9 mouse cellular contexts compared by ENCODE assay signal in the genomic region with DNA sequence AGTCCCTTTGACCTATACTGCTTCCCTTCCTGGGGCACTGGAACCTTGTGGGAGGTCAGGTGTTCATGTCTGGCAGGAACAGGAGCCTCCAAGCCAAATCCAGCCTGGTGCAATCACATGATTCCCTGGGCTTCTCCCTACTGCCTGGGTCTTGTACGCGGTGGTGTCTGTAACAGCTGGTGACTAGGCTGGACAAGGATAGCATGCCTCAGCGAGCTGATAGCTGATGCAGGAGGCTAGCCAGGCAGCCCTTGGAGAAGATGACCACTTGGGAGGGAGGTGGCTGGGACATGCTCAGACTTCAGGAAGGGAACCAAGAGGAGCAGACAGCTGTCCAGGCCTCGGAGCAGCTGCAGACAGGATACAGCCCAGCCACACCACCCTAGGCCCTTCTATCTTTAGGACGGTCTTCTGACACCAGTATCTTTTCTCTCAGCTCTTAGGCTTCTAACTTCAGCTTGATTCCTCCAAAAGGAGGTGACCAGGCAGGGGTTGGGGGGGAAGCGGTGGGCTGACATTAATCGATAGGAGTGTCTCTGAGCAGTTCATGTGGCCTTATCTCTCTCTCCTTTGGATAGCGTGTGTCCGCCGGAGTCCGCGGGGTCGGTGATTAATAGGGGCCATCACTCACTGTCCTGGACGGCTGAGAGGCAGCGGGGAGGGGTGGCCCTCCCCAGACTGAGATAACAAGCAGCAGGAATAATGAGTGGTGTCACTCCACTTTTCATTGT. TPM values are rescaled to one million over a fixed set of nuclear protein-coding genes. Genes with fewer than 3 reads are reported as not detected.
DNase-seq lines count a peak whose midpoint lies in the region; ATAC-seq and TF ChIP-seq lines count a peak whose summit lies in the region.
"Had no signal": no experiment of that assay in that cellular context is flagged by ENCODE, and none has a peak within 500 bp of the region (broad histone marks: within the 10 kb centered on the region; RNA-seq: fewer than 3 reads in every experiment).

No protein-coding gene starts in this region.

- ATAC-seq in forebrain, embryonic 11.5 days (replicated peaks; ENCODE audit: low FRiP score) = no peak
- ATAC-seq in forebrain, embryonic 16.5 days = no peak
- ATAC-seq in heart, embryonic 15.5 days (replicated peaks; ENCODE audit: insufficient number of reproducible peaks, insufficient read depth, low FRiP score, low read depth) = no peak
- no peak for ATAC-seq in limb, embryonic 14.5 days (ENCODE audit: low FRiP score, low read depth)

- DNase-seq in forebrain, embryonic 11.5 days (ENCODE audit: low spot score) = no peak
- peak; percentile 25 for DNase-seq in limb, embryonic 14.5 days (ENCODE audit: low spot score)
- DNase-seq in urinary bladder, postnatal 10 days (ENCODE audit: low spot score) = no peak
- no peak for DNase-seq in left cerebral cortex, adult 9 months (ENCODE audit: low spot score in 2 of 2)
- no peak for DNase-seq in layer of hippocampus, postnatal 25 days (ENCODE audit: extremely low spot score in 1 of 2, low spot score in 1 of 2)

- H3K9ac ChIP-seq in forebrain, embryonic 11.5 days (ENCODE audit: low read length) = peak overlapping the region; percentile 20; the same call in 1 of the 2 replicates
- no peak overlapping the region for H3K9ac ChIP-seq in forebrain, embryonic 16.5 days (replicated peaks; ENCODE audit: low read depth, low read length)
- H3K9ac ChIP-seq in heart, embryonic 15.5 days = peak overlapping the region; percentile 4; the same call in 1 of the 2 replicates
- no peak overlapping the region for H3K9ac ChIP-seq in limb, embryonic 14.5 days (ENCODE audit: low read depth, low read length, severe bottlenecking)
- H3K9ac ChIP-seq: liver, embryonic 14.5 days had no signal

- H3K9me3 ChIP-seq in forebrain, embryonic 11.5 days (ENCODE audit: control insufficient read depth, low read length) = no peaks in the 10 kb centered on the region
- H3K9me3 ChIP-seq in forebrain, embryonic 16.5 days (ENCODE audit: control insufficient read depth, low read length) = no peaks in the 10 kb centered on the region
- H3K9me3 ChIP-seq in heart, embryonic 15.5 days (replicated peaks) = no peaks in the 10 kb centered on the region
- H3K9me3 ChIP-seq in limb, embryonic 14.5 days (ENCODE audit: control insufficient read depth, low read length) = no peaks in the 10 kb centered on the region

- WGBS in forebrain, embryonic 11.5 days = 73% methylated on average over 15 of the region's 15 CpGs
- 64% methylated on average over 15 of the region's 15 CpGs for WGBS in forebrain, embryonic 16.5 days
- 20% methylated on average over 15 of the region's 15 CpGs for WGBS in heart, embryonic 15.5 days
- 58% methylated on average over 15 of the region's 15 CpGs for WGBS in limb, embryonic 14.5 days

- H3K4me3 ChIP-seq in forebrain, embryonic 11.5 days (ENCODE audit: low read depth, low read length) = no peak overlapping the region
- no peak overlapping the region for H3K4me3 ChIP-seq in forebrain, embryonic 16.5 days (replicated peaks; ENCODE audit: low read length)
- H3K4me3 ChIP-seq in brown adipose tissue, adult 24 weeks (ENCODE audit: insufficient read depth, low read depth, low read length) = no peak overlapping the region
- no peak overlapping the region for H3K4me3 ChIP-seq in heart, embryonic 15.5 days
- H3K4me3 ChIP-seq in limb, embryonic 14.5 days (replicated peaks; ENCODE audit: low read length) = no peak overlapping the region

- H3K4me1 ChIP-seq in forebrain, embryonic 11.5 days (replicated peaks; ENCODE audit: control insufficient read depth, insufficient read depth, low read length) = peaks cover 30% of the 10 kb centered on the region
- peaks cover 28% of the 10 kb centered on the region for H3K4me1 ChIP-seq in forebrain, embryonic 16.5 days (replicated peaks; ENCODE audit: control insufficient read depth, insufficient read depth, low read length)
- no peaks in the 10 kb centered on the region for H3K4me1 ChIP-seq in brown adipose tissue, adult 24 weeks (ENCODE audit: control insufficient read depth, insufficient read depth, insufficient read length, low read length)
- H3K4me1 ChIP-seq in heart, embryonic 15.5 days (replicated peaks) = peaks cover 29% of the 10 kb centered on the region
- H3K4me1 ChIP-seq in limb, embryonic 14.5 days (ENCODE audit: control insufficient read depth, insufficient read depth, low read length) = peaks cover 4% of the 10 kb centered on the region

- no peak for TF ChIP-seq POLR2A in limb, embryonic 14.5 days (IDR thresholded peaks at IDR 0.05; ENCODE audit: borderline replicate concordance, extremely low read depth, insufficient read depth, insufficient read length)

- H3K27me3 ChIP-seq in forebrain, embryonic 11.5 days (ENCODE audit: control insufficient read depth, insufficient read depth, low read length) = no peaks in the 10 kb centered on the region
- H3K27me3 ChIP-seq in forebrain, embryonic 16.5 days (replicated peaks; ENCODE audit: control insufficient read depth, insufficient read depth, low read length) = no peaks in the 10 kb centered on the region
- no peaks in the 10 kb centered on the region for H3K27me3 ChIP-seq in heart, embryonic 15.5 days
- no peaks in the 10 kb centered on the region for H3K27me3 ChIP-seq in limb, embryonic 14.5 days (ENCODE audit: control insufficient read depth, insufficient read depth, low read length)

- H3K36me3 ChIP-seq in forebrain, embryonic 11.5 days (ENCODE audit: control insufficient read depth, insufficient read depth, low read length) = peaks cover 5% of the 10 kb centered on the region
- H3K36me3 ChIP-seq in forebrain, embryonic 16.5 days (ENCODE audit: control insufficient read depth, insufficient read depth) = peaks cover 15% of the 10 kb centered on the region
- H3K36me3 ChIP-seq in heart, embryonic 15.5 days = peaks cover 23% of the 10 kb centered on the region
- H3K36me3 ChIP-seq in limb, embryonic 14.5 days (ENCODE audit: control insufficient read depth, insufficient read depth, low read length) = peaks cover 36% of the 10 kb centered on the region

- 0 out of 2 replicates have a peak overlapping the region, but pooled peaks have one; percentile 2 for H3K4me2 ChIP-seq in forebrain, embryonic 11.5 days (ENCODE audit: low read depth, low read length, severe bottlenecking)
- no peak overlapping the region for H3K4me2 ChIP-seq in forebrain, embryonic 16.5 days (ENCODE audit: low read length)
- no peak overlapping the region for H3K4me2 ChIP-seq in heart, embryonic 15.5 days
- H3K4me2 ChIP-seq in limb, embryonic 14.5 days (replicated peaks; ENCODE audit: low read depth, low read length, severe bottlenecking) = no peak overlapping the region

- H3K27ac ChIP-seq in forebrain, embryonic 11.5 days (ENCODE audit: low read depth, low read length) = peak overlapping the region; percentile 53; the same call in 1 of the 2 replicates
- no peak overlapping the region for H3K27ac ChIP-seq in forebrain, embryonic 16.5 days (ENCODE audit: low read length)
- H3K27ac ChIP-seq in brown adipose tissue, adult 24 weeks (replicated peaks; ENCODE audit: low read depth, low read length) = peak overlapping the region; percentile 45
- H3K27ac ChIP-seq in heart, embryonic 15.5 days = peak overlapping the region; percentile 16; the same call in 1 of the 2 replicates
- no peak overlapping the region for H3K27ac ChIP-seq in limb, embryonic 14.5 days (replicated peaks; ENCODE audit: low read depth, low read length)
- H3K27ac ChIP-seq: liver, embryonic 14.5 days had no signal

RNA-seq across cellular contexts. Expression of a gene that starts 9.7 kb away (rescaled TPM):
- polyA plus RNA-seq in forebrain, embryonic 11.5 days (2014; fragmentation: Nextera tagmentation; extraction: Ambion mirVana) = 83.4 and 94.0 TPM in 2 replicates
- polyA plus RNA-seq in forebrain, embryonic 16.5 days (2015; fragmentation: Nextera tagmentation; extraction: Ambion mirVana) = 103 and 106 TPM in 2 replicates
- polyA plus RNA-seq in brown adipose tissue, adult 24 weeks (2012; ENCODE audit: insufficient read depth, insufficient read length, missing spikeins) = 19.5 and 27.2 TPM in 2 replicates
- polyA plus RNA-seq in heart, embryonic 15.5 days (2015; fragmentation: Nextera tagmentation; extraction: Ambion mirVana) = 45.2 and 58.7 TPM in 2 replicates
- 71.4 and 74.5 TPM in 2 replicates for polyA plus RNA-seq in limb, embryonic 14.5 days (2012; rRNA removed)
- polyA plus RNA-seq in limb, embryonic 14.5 days (2014; fragmentation: Nextera tagmentation; extraction: Ambion mirVana) = 79.6 and 83.6 TPM in 2 replicates
- 10 to 100 TPM; 35.8 to 37.2 TPM for total RNA-seq in layer of hippocampus, postnatal 25 days (2021)

RNA-seq across cellular contexts. Expression of a gene that starts 21.3 kb away (rescaled TPM):
- 0.25 and 0.29 TPM in 2 replicates for polyA plus RNA-seq in forebrain, embryonic 11.5 days (2014; fragmentation: Nextera tagmentation; extraction: Ambion mirVana)
- 0.19 and 0.27 TPM in 2 replicates for polyA plus RNA-seq in forebrain, embryonic 16.5 days (2015; fragmentation: Nextera tagmentation; extraction: Ambion mirVana)
- not detected in 2 replicates for polyA plus RNA-seq in brown adipose tissue, adult 24 weeks (2012; ENCODE audit: insufficient read depth, insufficient read length, missing spikeins)
- 1.7 and 2.9 TPM in 2 replicates for polyA plus RNA-seq in heart, embryonic 15.5 days (2015; fragmentation: Nextera tagmentation; extraction: Ambion mirVana)
- polyA plus RNA-seq in limb, embryonic 14.5 days (2012; rRNA removed) = 0.47 and 1.2 TPM in 2 replicates
- polyA plus RNA-seq in limb, embryonic 14.5 days (2014; fragmentation: Nextera tagmentation; extraction: Ambion mirVana) = 3.3 and 3.7 TPM in 2 replicates
- not detected for total RNA-seq in layer of hippocampus, postnatal 25 days (2021)

RNA-seq across cellular contexts. Expression of a gene that starts 37.2 kb away (rescaled TPM):
- 24.8 and 28.8 TPM in 2 replicates for polyA plus RNA-seq in forebrain, embryonic 11.5 days (2014; fragmentation: Nextera tagmentation; extraction: Ambion mirVana)
- 21.7 and 22.8 TPM in 2 replicates for polyA plus RNA-seq in forebrain, embryonic 16.5 days (2015; fragmentation: Nextera tagmentation; extraction: Ambion mirVana)
- 19.8 and 25.7 TPM in 2 replicates for polyA plus RNA-seq in brown adipose tissue, adult 24 weeks (2012; ENCODE audit: insufficient read depth, insufficient read length, missing spikeins)
- 65.2 and 74.8 TPM in 2 replicates for polyA plus RNA-seq in heart, embryonic 15.5 days (2015; fragmentation: Nextera tagmentation; extraction: Ambion mirVana)
- 13.9 and 15.4 TPM in 2 replicates for polyA plus RNA-seq in limb, embryonic 14.5 days (2012; rRNA removed)
- 22.6 and 24.2 TPM in 2 replicates for polyA plus RNA-seq in limb, embryonic 14.5 days (2014; fragmentation: Nextera tagmentation; extraction: Ambion mirVana)
- total RNA-seq in layer of hippocampus, postnatal 25 days (2021) = 10 to 100 TPM; 35.1 to 37.9 TPM

RNA-seq across cellular contexts. Expression of a gene that starts 56.9 kb away (rescaled TPM):
- 33.2 and 33.8 TPM in 2 replicates for polyA plus RNA-seq in forebrain, embryonic 11.5 days (2014; fragmentation: Nextera tagmentation; extraction: Ambion mirVana)
- 10.4 and 16.6 TPM in 2 replicates for polyA plus RNA-seq in forebrain, embryonic 16.5 days (2015; fragmentation: Nextera tagmentation; extraction: Ambion mirVana)
- polyA plus RNA-seq in brown adipose tissue, adult 24 weeks (2012; ENCODE audit: insufficient read depth, insufficient read length, missing spikeins) = 55.7 and 98.7 TPM in 2 replicates
- polyA plus RNA-seq in heart, embryonic 15.5 days (2015; fragmentation: Nextera tagmentation; extraction: Ambion mirVana) = 120 and 122 TPM in 2 replicates
- polyA plus RNA-seq in limb, embryonic 14.5 days (2012; rRNA removed) = 117 and 141 TPM in 2 replicates
- polyA plus RNA-seq in limb, embryonic 14.5 days (2014; fragmentation: Nextera tagmentation; extraction: Ambion mirVana) = 201 and 210 TPM in 2 replicates
- 1 to 10 TPM; 6.5 to 6.8 TPM for total RNA-seq in layer of hippocampus, postnatal 25 days (2021)

Comparison
In these comparisons a context has a peak if more than half of its experiments do, and no peak if none do; other contexts are left out.
1. H3K27ac ChIP-seq: peak in forebrain, embryonic 11.5 days (single experiment), brown adipose tissue, adult 24 weeks (single experiment) and heart, embryonic 15.5 days (single experiment); none in forebrain, embryonic 16.5 days (single experiment) and limb, embryonic 14.5 days (single experiment).
2. H3K9ac ChIP-seq: peak in forebrain, embryonic 11.5 days (single experiment) and heart, embryonic 15.5 days (single experiment); none in forebrain, embryonic 16.5 days (single experiment) and limb, embryonic 14.5 days (single experiment).